Mouse (Mus musculus) embryonic facial prominence, embryonic 15.5 days (tissue): ENCODE measurements at regions not wholly inside any gene's neighbourhood (a gene's known extent, or its start where the extent isn't known, plus 50 kb on each side); places are given as distances from the start of the nearest gene placed in this dataset.

Experiments
- ATAC-seq: fragments of 200-750 bp; cut with Nextera tagmentation; 2 replicates; pipeline ENCODE4 v1.8.0; 2017; ENCODE audit warnings: low read depth, moderate TSS enrichment; ENCODE audit not compliant: insufficient number of reproducible peaks, low FRiP score, low TSS enrichment
- H3K27ac ChIP-seq: fragments of 300-500 bp; sonication (generic); replicated peaks from 2 replicates; pipeline ENCODE4 v1.5.1; 2015; ENCODE audit warnings: mild to moderate bottlenecking, inconsistent platforms
- H3K27me3 ChIP-seq: fragments of 300-500 bp; sonication (generic); 2 replicates; pipeline ENCODE4 v1.6.1; 2015; ENCODE audit warnings: inconsistent platforms
- H3K36me3 ChIP-seq: fragments of 300-500 bp; sonication (generic); 2 replicates; pipeline ENCODE4 v1.6.1; 2015; ENCODE audit warnings: mild to moderate bottlenecking, inconsistent platforms
- H3K4me1 ChIP-seq: fragments of 300-500 bp; sonication (generic); 2 replicates; pipeline ENCODE4 v1.6.1; 2015; ENCODE audit warnings: inconsistent platforms
- H3K4me2 ChIP-seq: fragments of 300-500 bp; sonication (generic); replicated peaks from 2 replicates; pipeline ENCODE4 v1.6.1; 2015; ENCODE audit warnings: mild to moderate bottlenecking, inconsistent platforms
- H3K4me3 ChIP-seq: fragments of 300-500 bp; sonication (generic); replicated peaks from 2 replicates; pipeline ENCODE4 v1.5.1; 2015; ENCODE audit warnings: mild to moderate bottlenecking, inconsistent platforms
- H3K9ac ChIP-seq: fragments of 300-500 bp; sonication (generic); 2 replicates; pipeline ENCODE4 v1.6.1; 2015; ENCODE audit warnings: inconsistent platforms
- H3K9me3 ChIP-seq: fragments of 300-500 bp; sonication (generic); replicated peaks from 2 replicates; pipeline ENCODE4 v1.6.1; 2016; ENCODE audit warnings: inconsistent platforms
- WGBS: fragments of 180-500 bp; shearing (Covaris S2); methylation state at CpG from one replicate; pipeline ENCODE4 v1.1.7; 2015; 5-methylcytosine and 5-hydroxymethylcytosine counted together

GRCm38 (mm10) chr6:139027696-139028095 is 369.4 kb upstream of the Igbp1b start:
- 60% methylated on average over 3 of the region's 3 CpGs for WGBS
- ATAC-seq = no peak
- no peaks in the 10 kb centered on the region for H3K27me3 ChIP-seq
- H3K27ac ChIP-seq = no peak overlapping the region
- no peak overlapping the region for H3K4me2 ChIP-seq
- H3K4me1 ChIP-seq = no peaks in the 10 kb centered on the region
- H3K36me3 ChIP-seq = no peaks in the 10 kb centered on the region
- no peak overlapping the region for H3K9ac ChIP-seq
- H3K9me3 ChIP-seq = no peaks in the 10 kb centered on the region
- no peak overlapping the region for H3K4me3 ChIP-seq

- 82% methylated on average over 4 of the region's 4 CpGs for WGBS
These were observed 356.2 kb upstream of the Igbp1b start for GRCm38 (mm10) chr6:139014526-139014925.

GRCm38 (mm10) chr6:139010501-139010900 is 352.2 kb upstream of the Igbp1b start:
- Histone ChIP-seq H3K27ac (no peak overlapping the region), H3K36me3 (no peaks in the 10 kb centered on the region), H3K9ac (no peak overlapping the region), H3K4me2 (no peak overlapping the region), H3K9me3 (no peaks in the 10 kb centered on the region), H3K4me3 (no peak overlapping the region), H3K4me1 (no peaks in the 10 kb centered on the region), H3K27me3 (no peaks in the 10 kb centered on the region)
- ATAC-seq = no peak
- WGBS = 86% methylated on average over 4 of the region's 4 CpGs

More at GRCm38 (mm10) chr6:139014526-139014925, 356.2 kb upstream of the Igbp1b start:
- H3K27ac ChIP-seq = no peak overlapping the region
- H3K9me3 ChIP-seq = no peaks in the 10 kb centered on the region
- no peak overlapping the region for H3K4me3 ChIP-seq
- no peaks in the 10 kb centered on the region for H3K4me1 ChIP-seq
- H3K9ac ChIP-seq = no peak overlapping the region
- no peaks in the 10 kb centered on the region for H3K36me3 ChIP-seq
- H3K27me3 ChIP-seq = no peaks in the 10 kb centered on the region
- no peak overlapping the region for H3K4me2 ChIP-seq
- no peak for ATAC-seq
